Mouse (Mus musculus) NIH3T3 (cell line): ENCODE results near the gene Gsto2.

Experiments
- DNase-seq: peaks from one replicate; pipeline ENCODE4 v3.0.0-alpha.2; 2012; ENCODE audit warnings: low read depth

The Gsto2 gene

DNA sequence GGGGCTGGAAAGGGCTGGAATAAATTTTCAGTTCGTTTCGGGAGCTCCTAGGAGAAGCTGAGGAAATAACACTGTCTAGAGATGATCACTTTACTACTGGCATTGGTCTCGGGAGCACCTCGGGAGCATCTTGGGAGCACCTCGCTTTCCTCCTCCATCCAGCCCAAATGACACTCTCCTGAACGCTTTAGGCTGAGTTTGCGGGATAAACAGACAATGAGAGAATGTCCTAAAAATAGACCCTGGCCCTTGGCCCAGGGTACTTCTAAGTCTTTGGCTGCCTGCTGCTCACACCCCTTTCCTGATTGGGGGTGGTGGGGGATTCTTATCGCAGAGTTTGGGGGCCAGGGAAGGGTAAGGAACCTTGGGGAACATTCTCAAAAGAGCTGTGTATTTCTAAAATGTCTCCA lies 54.6 kb downstream of the Gsto2 start:
- peak; percentile 84 for DNase-seq

DNA sequence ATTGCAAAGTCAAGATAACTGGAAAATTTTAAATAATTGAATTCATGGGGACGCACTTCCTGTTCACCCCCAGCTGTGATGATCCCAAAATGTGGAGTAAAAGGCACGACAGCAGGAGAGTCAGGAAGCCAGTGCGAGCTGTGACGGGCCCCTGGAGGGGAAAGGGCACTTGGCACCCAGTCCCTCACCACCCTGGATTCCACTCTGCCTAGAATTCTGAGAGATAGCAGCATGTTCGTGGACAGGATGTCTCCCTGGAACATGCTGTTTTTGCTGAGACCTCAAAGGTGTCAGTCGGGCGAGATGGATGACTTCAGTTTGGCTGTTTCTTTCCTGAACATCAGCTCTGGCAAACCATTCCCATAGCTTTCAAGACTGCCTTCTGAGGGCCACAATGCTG lies 60.5 kb downstream of the Gsto2 start:
- DNase-seq: no peak

DNA sequence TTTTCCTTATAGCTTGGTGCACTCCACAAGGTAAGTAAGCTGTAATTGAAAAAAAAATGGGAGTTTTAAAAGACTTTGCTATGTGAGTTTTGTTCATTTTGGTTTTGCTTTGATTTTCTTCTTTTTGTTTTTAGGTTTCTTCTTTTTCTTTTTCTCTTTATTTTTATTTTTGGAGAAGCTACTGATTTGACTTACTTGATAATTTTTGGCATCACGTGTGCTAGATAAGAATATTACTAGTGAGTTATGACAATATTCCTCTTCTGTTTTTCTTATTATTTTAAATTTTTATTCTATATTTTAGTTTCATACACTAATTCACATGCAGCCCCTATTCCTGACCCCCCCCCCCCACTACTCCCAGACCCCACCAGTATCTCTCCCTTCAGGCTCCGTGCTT lies 61.7 kb downstream of the Gsto2 start:
- no peak for DNase-seq

DNA sequence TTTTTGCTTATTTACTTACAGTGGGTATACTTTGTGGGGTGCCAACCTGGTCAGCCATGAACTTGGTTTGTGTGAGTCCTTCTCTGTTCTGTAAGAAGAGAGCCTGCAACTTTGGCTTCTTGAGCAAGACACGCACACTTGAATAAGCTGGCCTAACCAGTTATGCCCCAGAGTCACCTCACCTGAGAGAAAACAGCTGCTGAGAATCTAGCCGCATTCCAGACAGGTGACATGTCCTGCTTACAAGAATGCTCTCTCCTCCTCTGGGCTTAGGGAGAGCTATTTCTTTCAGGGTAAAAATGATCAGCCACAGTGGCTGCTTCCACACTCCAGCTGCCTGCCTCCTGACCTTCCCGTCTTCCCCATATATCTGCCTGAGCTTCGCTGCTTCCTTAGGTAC lies 63.7 kb downstream of the Gsto2 start:
- no peak for DNase-seq

DNA sequence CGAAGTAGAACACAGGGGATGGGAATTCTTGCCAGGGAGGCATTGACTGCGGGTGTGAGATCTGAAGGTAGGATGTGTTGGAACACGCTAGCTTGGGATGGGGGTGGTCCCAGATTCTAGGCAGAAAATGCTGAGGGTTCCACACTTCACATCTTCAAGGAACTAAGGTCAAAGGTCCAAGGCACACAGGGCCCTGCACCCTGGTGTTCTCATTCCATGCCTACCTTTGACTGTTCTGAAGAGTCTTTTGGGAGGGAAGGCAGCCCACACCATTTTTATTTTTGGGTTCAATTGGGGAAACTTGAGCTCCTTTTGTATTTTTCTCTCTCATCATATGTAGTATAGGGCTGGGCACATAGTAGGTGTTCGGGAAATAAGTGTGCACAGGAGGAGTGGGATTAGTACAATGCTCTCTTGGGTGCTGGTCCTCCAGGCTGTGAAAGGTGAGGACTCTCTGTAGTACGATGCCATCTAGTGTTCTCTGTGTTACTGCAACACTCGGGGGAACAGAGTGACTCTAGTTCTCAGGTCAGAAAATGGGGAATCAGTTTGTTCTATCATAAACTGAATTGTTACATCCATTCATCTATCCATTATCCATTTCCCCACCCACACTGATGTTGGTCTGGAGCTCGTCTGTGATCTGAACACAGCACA lies 66.8 kb downstream of the Gsto2 start:
- DNase-seq: peak; percentile 82

DNA sequence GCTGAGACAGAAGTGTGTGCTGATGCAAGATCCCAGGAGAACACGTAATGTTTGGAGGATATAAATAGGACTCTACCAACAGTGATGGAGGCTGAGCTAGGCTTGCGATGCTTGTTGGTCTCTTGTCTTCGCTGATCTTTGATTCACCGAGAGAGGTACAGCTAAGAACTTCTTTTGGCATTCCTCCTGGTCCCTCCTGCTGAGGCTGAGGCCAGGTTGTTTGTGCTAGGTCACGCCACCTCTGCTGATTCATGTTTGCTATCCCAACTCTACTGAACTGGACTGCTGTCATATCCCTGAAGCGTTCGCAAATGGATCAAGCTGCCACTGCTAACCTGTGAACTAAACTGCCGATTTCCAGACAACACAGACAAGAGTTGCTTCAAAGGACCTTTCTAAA lies 68.8 kb downstream of the Gsto2 start:
- DNase-seq: no peak

DNA sequence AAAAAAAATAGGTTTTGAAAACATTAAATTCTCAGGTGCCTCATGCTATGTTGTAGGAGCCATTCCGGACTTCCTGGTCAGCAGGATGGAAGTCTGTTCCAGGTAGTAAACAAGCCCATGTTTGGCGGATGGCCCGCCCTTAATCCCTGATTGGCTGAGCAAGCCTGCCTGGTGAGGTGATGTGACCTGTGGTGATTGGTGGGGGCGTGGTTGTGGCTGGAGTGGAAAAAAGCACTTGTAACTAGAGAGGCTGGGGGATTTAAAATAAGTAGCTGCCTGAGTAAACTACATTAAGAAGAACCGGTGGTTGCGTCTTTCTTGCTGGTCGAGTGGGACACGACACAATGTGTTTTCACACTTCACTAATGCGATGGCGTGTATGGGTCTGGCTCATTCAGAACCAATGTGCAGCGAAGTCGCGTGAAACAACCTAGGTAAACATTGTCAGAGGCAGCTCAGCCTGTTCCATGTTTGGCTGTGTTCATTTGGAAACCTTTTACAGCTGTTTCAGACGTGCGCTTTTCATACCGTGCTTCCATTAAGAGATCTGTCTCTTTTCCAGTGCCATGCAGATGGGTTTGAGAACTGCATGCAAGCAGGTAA lies 69.4 kb downstream of the Gsto2 start:
- no peak for DNase-seq

DNA sequence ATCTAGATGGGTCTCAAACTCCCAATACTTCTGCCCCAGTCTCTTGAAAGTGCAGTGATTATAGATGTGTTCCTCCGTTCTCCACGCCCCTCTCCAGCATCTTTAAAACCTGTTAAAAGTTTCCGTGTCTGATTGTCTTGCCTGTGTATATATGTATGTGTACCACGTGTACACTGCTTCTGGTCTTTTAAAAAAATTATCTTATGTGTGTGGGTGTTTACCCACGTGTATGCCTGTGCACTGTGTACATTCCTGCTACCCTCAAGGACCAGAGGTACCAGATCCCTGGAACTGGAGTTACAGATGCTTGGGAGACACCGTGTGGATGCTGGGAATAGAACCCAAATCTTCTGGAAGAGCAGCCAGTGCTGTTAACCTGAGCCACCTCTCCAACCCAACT lies 70.2 kb downstream of the Gsto2 start:
- no peak for DNase-seq
